ENCODE assay signal across 8 mouse cellular contexts in genomic region chr19:45058113-45058839, GRCm38 (mm10). TPM values are rescaled to one million over a fixed set of nuclear protein-coding genes. Genes with fewer than 3 reads are reported as not detected.
DNase-seq lines count a peak whose midpoint lies in the region; ATAC-seq lines count a peak whose summit lies in the region.

No protein-coding gene starts in this region.

- H3K4me1 ChIP-seq in heart, embryonic 13.5 days, result peaks cover 25% of the 10 kb centered on the region
- H3K4me1 ChIP-seq in liver, embryonic 12.5 days, result peaks cover 47% of the 10 kb centered on the region
- peaks cover 18% of the 10 kb centered on the region for H3K4me1 ChIP-seq in stomach, embryonic 15.5 days

- peak overlapping the region; percentile 89 for H3K9ac ChIP-seq in heart, embryonic 13.5 days
- peak overlapping the region; percentile 87 for H3K9ac ChIP-seq in liver, embryonic 12.5 days
- peak overlapping the region; percentile 65 for H3K9ac ChIP-seq in stomach, embryonic 15.5 days

- peak overlapping the region; percentile 89 for H3K4me2 ChIP-seq in heart, embryonic 13.5 days
- peak overlapping the region; percentile 93 for H3K4me2 ChIP-seq in liver, embryonic 12.5 days
- peak overlapping the region; percentile 83 for H3K4me2 ChIP-seq in stomach, embryonic 15.5 days

- DNase-seq in CD4-positive helper T cell, adult 2 months (ENCODE audit: low read depth, low spot score), result peak; percentile 95
- peak; percentile 98 for DNase-seq in brain, embryonic 18.5 days (ENCODE audit: low read depth, low spot score)
- DNase-seq in kidney, postnatal 10 days, result peak; percentile 97
- peak; percentile 91 to 92 for DNase-seq in natural killer cell, adult 2 months (ENCODE audit: low spot score in 2 of 2)

- no peaks in the 10 kb centered on the region for H3K9me3 ChIP-seq in heart, embryonic 13.5 days
- H3K9me3 ChIP-seq in liver, embryonic 12.5 days (replicated peaks), result no peaks in the 10 kb centered on the region
- H3K9me3 ChIP-seq in stomach, embryonic 15.5 days, result no peaks in the 10 kb centered on the region

- H3K27ac ChIP-seq in heart, embryonic 13.5 days (replicated peaks), result peak overlapping the region; percentile 97
- peak overlapping the region; percentile 96 for H3K27ac ChIP-seq in liver, embryonic 12.5 days
- H3K27ac ChIP-seq in stomach, embryonic 15.5 days, result peak overlapping the region; percentile 98

- H3K36me3 ChIP-seq in heart, embryonic 13.5 days, result peaks cover 18% of the 10 kb centered on the region
- no peaks in the 10 kb centered on the region for H3K36me3 ChIP-seq in liver, embryonic 12.5 days
- no peaks in the 10 kb centered on the region for H3K36me3 ChIP-seq in stomach, embryonic 15.5 days

- peak; percentile 91 for ATAC-seq in erythroid progenitor cell, adult 5-6 weeks (replicated peaks; ENCODE audit: low FRiP score, poor library complexity, severe bottlenecking)
- ATAC-seq in heart, embryonic 13.5 days (ENCODE audit: extremely low read depth, insufficient number of reproducible peaks, low FRiP score, low TSS enrichment), result peak; percentile 86
- ATAC-seq in liver, embryonic 12.5 days, result peak; percentile 86
- peak; percentile 86 for ATAC-seq in stomach, embryonic 15.5 days (ENCODE audit: insufficient read depth, low FRiP score, low read depth)

- H3K4me3 ChIP-seq in heart, embryonic 13.5 days, result peak overlapping the region; percentile 70
- H3K4me3 ChIP-seq in liver, embryonic 12.5 days, result peak overlapping the region; percentile 79
- peak overlapping the region; percentile 62 for H3K4me3 ChIP-seq in stomach, embryonic 15.5 days (replicated peaks)

- H3K27me3 ChIP-seq in heart, embryonic 13.5 days (replicated peaks), result 0 out of 2 replicates have a peak, but pooled peaks cover under 1% of the 10 kb centered on the region
- H3K27me3 ChIP-seq in liver, embryonic 12.5 days (replicated peaks), result no peaks in the 10 kb centered on the region
- H3K27me3 ChIP-seq in stomach, embryonic 15.5 days (replicated peaks), result no peaks in the 10 kb centered on the region

- under 1% methylated on average over 34 of the region's 34 CpGs for WGBS in heart, embryonic 13.5 days
- WGBS in liver, embryonic 12.5 days (ENCODE audit: insufficient replicate concordance), result 1% methylated on average over 34 of the region's 34 CpGs
- under 1% methylated on average over 34 of the region's 34 CpGs for WGBS in stomach, embryonic 15.5 days

RNA-seq across cellular contexts. Expression of gene Sfxn3, which starts 11.0 kb away (rescaled TPM):
- 1.4 and 4.6 TPM in 2 replicates for total RNA-seq in erythroid progenitor cell, adult 5-6 weeks (2015; ENCODE audit: low replicate concordance)
- total RNA-seq in erythroid progenitor cell, adult 5-6 weeks (2017; ENCODE audit: low replicate concordance), result 1.6 and 3.3 TPM in 2 replicates
- polyA plus RNA-seq in heart, embryonic 13.5 days (2015; fragmentation: Nextera tagmentation; extraction: Ambion mirVana), result 17.6 and 19.6 TPM in 2 replicates
- 4.1 TPM in 2 replicates for polyA plus RNA-seq in liver, embryonic 12.5 days (2016; fragmentation: Nextera tagmentation; extraction: Ambion mirVana)
- 24.3 and 24.5 TPM in 2 replicates for polyA plus RNA-seq in stomach, embryonic 15.5 days (2015; fragmentation: Nextera tagmentation; extraction: Ambion mirVana)

RNA-seq across cellular contexts. Expression of gene Pdzd7, which starts 12.8 kb away (rescaled TPM):
- total RNA-seq in erythroid progenitor cell, adult 5-6 weeks (2015; ENCODE audit: low replicate concordance), result not detected in 2 replicates
- total RNA-seq in erythroid progenitor cell, adult 5-6 weeks (2017; ENCODE audit: low replicate concordance), result not detected in 2 replicates
- 0.15 TPM in 1 of 2 replicates, not detected in the other for polyA plus RNA-seq in heart, embryonic 13.5 days (2015; fragmentation: Nextera tagmentation; extraction: Ambion mirVana)
- not detected in 2 replicates for polyA plus RNA-seq in liver, embryonic 12.5 days (2016; fragmentation: Nextera tagmentation; extraction: Ambion mirVana)
- 0.27 and 0.33 TPM in 2 replicates for polyA plus RNA-seq in stomach, embryonic 15.5 days (2015; fragmentation: Nextera tagmentation; extraction: Ambion mirVana)

RNA-seq across cellular contexts. Expression of gene Kazald1, which starts 16.8 kb away (rescaled TPM):
- not detected in 2 replicates for total RNA-seq in erythroid progenitor cell, adult 5-6 weeks (2015; ENCODE audit: low replicate concordance)
- not detected in 2 replicates for total RNA-seq in erythroid progenitor cell, adult 5-6 weeks (2017; ENCODE audit: low replicate concordance)
- polyA plus RNA-seq in heart, embryonic 13.5 days (2015; fragmentation: Nextera tagmentation; extraction: Ambion mirVana), result 5.8 and 6.5 TPM in 2 replicates
- 0.18 and 0.35 TPM in 2 replicates for polyA plus RNA-seq in liver, embryonic 12.5 days (2016; fragmentation: Nextera tagmentation; extraction: Ambion mirVana)
- polyA plus RNA-seq in stomach, embryonic 15.5 days (2015; fragmentation: Nextera tagmentation; extraction: Ambion mirVana), result 49.2 and 50.1 TPM in 2 replicates

RNA-seq across cellular contexts. Expression of gene Lzts2, which starts 44.1 kb away (rescaled TPM):
- total RNA-seq in erythroid progenitor cell, adult 5-6 weeks (2015; ENCODE audit: low replicate concordance), result 3.8 TPM in 1 of 2 replicates, not detected in the other
- total RNA-seq in erythroid progenitor cell, adult 5-6 weeks (2017; ENCODE audit: low replicate concordance), result 1.4 and 2.2 TPM in 2 replicates
- polyA plus RNA-seq in heart, embryonic 13.5 days (2015; fragmentation: Nextera tagmentation; extraction: Ambion mirVana), result 39.3 and 39.9 TPM in 2 replicates
- 18.3 and 19.6 TPM in 2 replicates for polyA plus RNA-seq in liver, embryonic 12.5 days (2016; fragmentation: Nextera tagmentation; extraction: Ambion mirVana)
- polyA plus RNA-seq in stomach, embryonic 15.5 days (2015; fragmentation: Nextera tagmentation; extraction: Ambion mirVana), result 65.5 and 69.9 TPM in 2 replicates

RNA-seq across cellular contexts. Expression of gene Mrpl43, which starts 52.0 kb away (rescaled TPM):
- total RNA-seq in erythroid progenitor cell, adult 5-6 weeks (2015; ENCODE audit: low replicate concordance), result 15.5 and 19.3 TPM in 2 replicates
- 8.4 and 11.4 TPM in 2 replicates for total RNA-seq in erythroid progenitor cell, adult 5-6 weeks (2017; ENCODE audit: low replicate concordance)
- 55.9 and 62.2 TPM in 2 replicates for polyA plus RNA-seq in heart, embryonic 13.5 days (2015; fragmentation: Nextera tagmentation; extraction: Ambion mirVana)
- 45.8 and 47.6 TPM in 2 replicates for polyA plus RNA-seq in liver, embryonic 12.5 days (2016; fragmentation: Nextera tagmentation; extraction: Ambion mirVana)
- polyA plus RNA-seq in stomach, embryonic 15.5 days (2015; fragmentation: Nextera tagmentation; extraction: Ambion mirVana), result 70.4 and 71.2 TPM in 2 replicates

Comparison
In these comparisons a context has a peak if more than half of its experiments do, and no peak if none do; other contexts are left out.
1. Peak in every context shown above with its lines: DNase-seq, ATAC-seq, H3K4me3 ChIP-seq and H3K27ac ChIP-seq.